In the genomic region with DNA sequence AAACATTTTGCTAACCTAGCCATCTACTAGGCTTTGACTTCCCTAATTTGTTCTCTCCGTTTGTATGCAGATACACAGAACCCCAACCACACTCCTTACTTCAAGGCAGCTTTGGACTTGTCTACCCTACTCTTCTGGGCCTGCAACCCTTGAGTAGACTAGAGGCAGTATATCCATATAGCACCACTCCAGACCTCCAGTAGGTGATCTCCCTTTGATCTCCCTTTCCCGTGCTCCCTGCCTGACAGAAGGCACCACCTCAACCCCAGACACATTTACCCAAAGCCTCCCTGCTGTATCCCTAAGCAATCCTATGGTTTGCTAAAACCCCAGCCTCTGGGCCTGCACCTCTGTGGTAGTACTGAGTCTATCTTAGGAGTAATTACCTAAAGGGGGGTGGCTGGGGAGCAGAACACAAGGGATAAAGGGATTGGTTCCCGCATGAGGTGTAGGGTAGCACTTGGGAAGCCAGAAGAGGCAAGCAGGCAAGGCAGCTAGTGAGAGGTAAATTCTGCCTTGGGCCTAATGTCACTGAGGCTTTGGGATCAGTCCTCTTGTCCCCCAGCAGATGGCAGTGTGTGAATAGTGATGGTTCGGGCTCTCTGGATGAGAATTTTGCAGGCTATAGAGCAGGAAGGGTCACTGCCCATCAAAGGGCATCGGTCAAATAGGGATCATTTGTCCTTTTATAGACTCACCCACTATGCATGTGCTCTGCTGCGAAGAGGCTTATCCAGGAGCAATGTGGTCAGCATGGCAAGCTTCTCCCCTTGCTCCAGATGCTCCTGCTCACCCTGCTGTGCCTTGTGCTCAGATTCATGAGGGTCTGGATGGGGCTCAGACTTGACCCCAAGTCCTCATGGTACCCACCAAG, we compare ENCODE assay signal across 9 mouse cellular contexts. TPM values are rescaled to one million over a fixed set of nuclear protein-coding genes. Genes with fewer than 3 reads are reported as not detected.
DNase-seq lines count a peak whose midpoint lies in the region; ATAC-seq and TF ChIP-seq lines count a peak whose summit lies in the region.
"Had no signal": no experiment of that assay in that cellular context is flagged by ENCODE, and none has a peak within 500 bp of the region (broad histone marks: within the 10 kb centered on the region; RNA-seq: fewer than 3 reads in every experiment).

No protein-coding gene starts in this region.

- no peaks in the 10 kb centered on the region for H3K36me3 ChIP-seq in limb, embryonic 10.5 days
- no peaks in the 10 kb centered on the region for H3K36me3 ChIP-seq in neural tube, embryonic 13.5 days
- H3K36me3 ChIP-seq: limb, embryonic 13.5 days had no signal

- no peak overlapping the region for H3K4me3 ChIP-seq in layer of hippocampus, adult 2 months
- no peak overlapping the region for H3K4me3 ChIP-seq in cortical plate, adult 2 months (ENCODE audit: insufficient read depth, low read length)
- H3K4me3 ChIP-seq in limb, embryonic 10.5 days = no peak overlapping the region
- H3K4me3 ChIP-seq in neural tube, embryonic 13.5 days = no peak overlapping the region
- H3K4me3 ChIP-seq: limb, embryonic 13.5 days had no signal

- ATAC-seq in neural tube, embryonic 13.5 days (ENCODE audit: low read depth) = peak; percentile 78
- no peak for ATAC-seq in monocyte, adult 5-6 weeks (replicated peaks; ENCODE audit: insufficient number of reproducible peaks, low FRiP score, low TSS enrichment, poor library complexity, severe bottlenecking)

- H3K27ac ChIP-seq in layer of hippocampus, adult 2 months = no peak overlapping the region
- H3K27ac ChIP-seq in cortical plate, adult 2 months (ENCODE audit: insufficient read depth, low read length) = no peak overlapping the region
- no peak overlapping the region for H3K27ac ChIP-seq in limb, embryonic 10.5 days
- H3K27ac ChIP-seq in neural tube, embryonic 13.5 days (replicated peaks) = no peak overlapping the region
- H3K27ac ChIP-seq: limb, embryonic 13.5 days had no signal

- no peaks in the 10 kb centered on the region for H3K9me3 ChIP-seq in limb, embryonic 10.5 days (replicated peaks)
- H3K9me3 ChIP-seq in neural tube, embryonic 13.5 days = no peaks in the 10 kb centered on the region
- H3K9me3 ChIP-seq: limb, embryonic 13.5 days had no signal

- 37% methylated on average over 6 of the region's 6 CpGs for WGBS in limb, embryonic 10.5 days
- WGBS in neural tube, embryonic 13.5 days = 23% methylated on average over 6 of the region's 6 CpGs

- H3K27me3 ChIP-seq in limb, embryonic 10.5 days (ENCODE audit: low read depth, poor library complexity, severe bottlenecking) = no peaks in the 10 kb centered on the region
- H3K27me3 ChIP-seq in neural tube, embryonic 13.5 days = no peaks in the 10 kb centered on the region
- H3K27me3 ChIP-seq: limb, embryonic 13.5 days had no signal

- no peak overlapping the region for H3K9ac ChIP-seq in neural tube, embryonic 13.5 days
- H3K9ac ChIP-seq: limb, embryonic 13.5 days had no signal

- intact Hi-C loops in heart, postnatal 14 days (cut with DNase I) = loop anchor here (1.0 kb wide), 1 partner anchor 326 kb away; no protein-coding TSS in a partner anchor

- peak in 1 of 2 experiments; percentile 63 for DNase-seq in layer of hippocampus, adult 2 months (ENCODE audit: low spot score in 2 of 2)
- DNase-seq in layer of hippocampus, adult 9-11 months = no peak
- DNase-seq in WW6 (ENCODE audit: low read depth, low spot score) = peak; percentile 7
- peak; percentile 30 to 50 for DNase-seq in heart, postnatal 14 days
- peak; percentile 59 for DNase-seq in limb, embryonic 10.5 days (ENCODE audit: low spot score)

- H3K4me1 ChIP-seq in cortical plate, adult 2 months (ENCODE audit: control insufficient read depth, insufficient read depth, low read length) = no peaks in the 10 kb centered on the region
- H3K4me1 ChIP-seq in limb, embryonic 10.5 days = no peaks in the 10 kb centered on the region
- no peaks in the 10 kb centered on the region for H3K4me1 ChIP-seq in neural tube, embryonic 13.5 days (replicated peaks)
- H3K4me1 ChIP-seq: limb, embryonic 13.5 days had no signal

- H3K4me2 ChIP-seq in neural tube, embryonic 13.5 days = no peak overlapping the region
- H3K4me2 ChIP-seq: limb, embryonic 13.5 days had no signal

- TF ChIP-seq POLR2A in cortical plate, adult 2 months (IDR thresholded peaks at IDR 0.05; ENCODE audit: extremely low read depth, insufficient read depth, low read length) = no peak

- TF ChIP-seq CTCF in layer of hippocampus, adult 2 months (conservative IDR thresholded peaks at IDR 0.05) = peak; percentile 88
- TF ChIP-seq CTCF in cortical plate, adult 2 months (IDR thresholded peaks at IDR 0.05; ENCODE audit: extremely low read depth, insufficient read depth, low read length) = peak; percentile 84

RNA-seq across cellular contexts. Expression of a gene that starts 15.3 kb away (rescaled TPM):
- 10 to 100 TPM; 69.6 to 72.0 TPM for total RNA-seq in layer of hippocampus, adult 2 months (2021)
- 42.7 and 42.8 TPM in 2 replicates for polyA plus RNA-seq in cortical plate, adult 2 months (2012; rRNA removed)
- under 1 TPM; 0.55 to 0.95 TPM for total RNA-seq in heart, postnatal 14 days (2021)
- 4.6 and 5.8 TPM in 2 replicates for polyA plus RNA-seq in limb, embryonic 10.5 days (2016; fragmentation: Nextera tagmentation; extraction: Ambion mirVana)
- 25.5 and 28.3 TPM in 2 replicates for polyA plus RNA-seq in neural tube, embryonic 13.5 days (2015; fragmentation: Nextera tagmentation; extraction: Ambion mirVana)
- total RNA-seq in monocyte, adult 5-6 weeks (2017) = 0.32 to 2.3 TPM in 2 of 3 replicates, not detected in the other

Comparison
In these comparisons a context has a peak if more than half of its experiments do, and no peak if none do; other contexts are left out.
1. RNA of a gene that starts 15.3 kb away (total RNA-seq): 69.6 to 72.0 TPM in layer of hippocampus, adult 2 months; 0.55 to 0.95 TPM in heart, postnatal 14 days and 0.32 to 2.3 TPM in monocyte, adult 5-6 weeks; every median in the first group is over 10 times any median in the second.